Mouse (Mus musculus): ENCODE measurements around the gene Pus1.

- TF ChIP-seq POLR2A (IDR thresholded peaks at IDR 0.05; ENCODE audit: control insufficient read depth in 1 of 2, insufficient read depth in 1 of 2, low read depth in 1 of 2, low read length in 2 of 2, poor library complexity in 1 of 2): no peak
- no peak for TF ChIP-seq MAFK (IDR thresholded peaks at IDR 0.05; ENCODE audit: borderline replicate concordance, low read depth, low read length)
- TF ChIP-seq ELF1 (IDR thresholded peaks at IDR 0.05; ENCODE audit: low read depth, low read length): no peak
- no peak for TF ChIP-seq ETS1 (IDR thresholded peaks at IDR 0.05; ENCODE audit: low read depth, low read length)
- TF ChIP-seq TAL1 (IDR thresholded peaks at IDR 0.05; ENCODE audit: low read length): no peak
- TF ChIP-seq EP300 (IDR thresholded peaks at IDR 0.05; ENCODE audit: low read depth in 1 of 2, low read length in 2 of 2): no peak
- TF ChIP-seq GATA1 (IDR thresholded peaks at IDR 0.05; ENCODE audit: low read depth, low read length): no peak
- TF ChIP-seq CTCF (IDR thresholded peaks at IDR 0.05 in 2 of 3, conservative IDR thresholded peaks at IDR 0.05 in 1 of 3; ENCODE audit: control insufficient read depth in 1 of 3, insufficient read depth in 1 of 3, low read depth in 2 of 3, low read length in 3 of 3, poor library complexity in 1 of 3, severe bottlenecking in 1 of 3): no peak
- TF ChIP-seq MAX (IDR thresholded peaks at IDR 0.05; ENCODE audit: low read length): no peak
- TF ChIP-seq RCOR1 (IDR thresholded peaks at IDR 0.05; ENCODE audit: low read depth, low read length): no peak
These were observed 26.2 kb upstream of the Pus1 start for GRCm38 (mm10) chr5:110806676-110807075.

Data from MEL (cell line).